15 mouse cellular contexts compared by ENCODE assay signal in genomic region chr1:154200955-154201722, GRCm38 (mm10). TPM values are rescaled to one million over a fixed set of nuclear protein-coding genes. Genes with fewer than 3 reads are reported as not detected.
DNase-seq lines count a peak whose midpoint lies in the region; ATAC-seq lines count a peak whose summit lies in the region.
"Had no signal": no experiment of that assay in that cellular context is flagged by ENCODE, and none has a peak within 500 bp of the region (broad histone marks: within the 10 kb centered on the region; RNA-seq: fewer than 3 reads in every experiment).

Zfp648 (plus strand) TSS chr1:154201187.

- H3K9ac ChIP-seq in midbrain, embryonic 14.5 days (replicated peaks; ENCODE audit: low read length), result 0 out of 2 replicates have a peak within 1 kb of the TSS, but pooled peaks have one; percentile 7
- peak within 1 kb of the TSS; percentile 26; the same call in 1 of the 2 replicates for H3K9ac ChIP-seq in stomach, embryonic 16.5 days (ENCODE audit: low read length)
- H3K9ac ChIP-seq in neural tube, embryonic 15.5 days (replicated peaks), result no peak within 1 kb of the TSS
- H3K9ac ChIP-seq: hindbrain, embryonic 15.5 days; liver, embryonic 12.5 days had no signal

- no peaks in the 10 kb centered on the region for H3K36me3 ChIP-seq in midbrain, embryonic 14.5 days (ENCODE audit: control insufficient read depth, insufficient read depth, low read length)
- no peaks in the 10 kb centered on the region for H3K36me3 ChIP-seq in midbrain, embryonic 10.5 days
- H3K36me3 ChIP-seq in stomach, embryonic 16.5 days (ENCODE audit: control insufficient read depth, insufficient read depth, low read length), result no peaks in the 10 kb centered on the region
- no peaks in the 10 kb centered on the region for H3K36me3 ChIP-seq in neural tube, embryonic 15.5 days
- H3K36me3 ChIP-seq: hindbrain, embryonic 15.5 days; liver, embryonic 12.5 days had no signal

- no peak within 1 kb of the TSS for H3K4me2 ChIP-seq in midbrain, embryonic 14.5 days (ENCODE audit: low read length)
- H3K4me2 ChIP-seq in stomach, embryonic 16.5 days (ENCODE audit: low read depth, low read length), result no peak within 1 kb of the TSS
- H3K4me2 ChIP-seq in neural tube, embryonic 15.5 days, result no peak within 1 kb of the TSS
- H3K4me2 ChIP-seq: hindbrain, embryonic 15.5 days; liver, embryonic 12.5 days had no signal

- H3K9me3 ChIP-seq in midbrain, embryonic 14.5 days (ENCODE audit: control insufficient read depth, low read length), result no peaks in the 10 kb centered on the region
- no peaks in the 10 kb centered on the region for H3K9me3 ChIP-seq in midbrain, embryonic 10.5 days (replicated peaks)
- no peaks in the 10 kb centered on the region for H3K9me3 ChIP-seq in stomach, embryonic 16.5 days (replicated peaks; ENCODE audit: control insufficient read depth, low read length)
- H3K9me3 ChIP-seq in neural tube, embryonic 15.5 days (replicated peaks), result no peaks in the 10 kb centered on the region
- H3K9me3 ChIP-seq: hindbrain, embryonic 15.5 days; liver, embryonic 12.5 days had no signal

- 36% methylated on average over 14 of the region's 14 CpGs for WGBS in midbrain, embryonic 14.5 days
- 40% methylated on average over 14 of the region's 14 CpGs for WGBS in midbrain, embryonic 10.5 days
- WGBS in stomach, embryonic 16.5 days, result 29% methylated on average over 14 of the region's 14 CpGs
- WGBS in neural tube, embryonic 15.5 days, result 50% methylated on average over 14 of the region's 14 CpGs

- H3K27ac ChIP-seq in midbrain, embryonic 14.5 days (replicated peaks; ENCODE audit: low read depth, low read length), result no peak within 1 kb of the TSS
- H3K27ac ChIP-seq in midbrain, embryonic 10.5 days (replicated peaks), result no peak within 1 kb of the TSS
- H3K27ac ChIP-seq in stomach, embryonic 16.5 days (ENCODE audit: low read length), result no peak within 1 kb of the TSS
- H3K27ac ChIP-seq in neural tube, embryonic 15.5 days (replicated peaks), result no peak within 1 kb of the TSS
- H3K27ac ChIP-seq: hindbrain, embryonic 15.5 days; liver, embryonic 12.5 days; macrophage had no signal

- H3K27me3 ChIP-seq in midbrain, embryonic 14.5 days (ENCODE audit: control insufficient read depth, insufficient read depth, low read length), result peaks cover 25% of the 10 kb centered on the region
- peaks cover 57% of the 10 kb centered on the region for H3K27me3 ChIP-seq in midbrain, embryonic 10.5 days (ENCODE audit: low read depth, poor library complexity, severe bottlenecking)
- peaks cover 32% of the 10 kb centered on the region for H3K27me3 ChIP-seq in stomach, embryonic 16.5 days (ENCODE audit: control insufficient read depth, insufficient read depth, low read length)
- peaks cover 34% of the 10 kb centered on the region for H3K27me3 ChIP-seq in neural tube, embryonic 15.5 days (replicated peaks)

- 0 out of 2 replicates have a peak, but pooled peaks cover 3% of the 10 kb centered on the region for H3K4me1 ChIP-seq in midbrain, embryonic 14.5 days (ENCODE audit: control insufficient read depth, insufficient read depth, low read length)
- H3K4me1 ChIP-seq in midbrain, embryonic 10.5 days, result peaks cover 23% of the 10 kb centered on the region
- peaks cover 9% of the 10 kb centered on the region for H3K4me1 ChIP-seq in stomach, embryonic 16.5 days (ENCODE audit: control insufficient read depth, insufficient read depth, low read length)
- H3K4me1 ChIP-seq in neural tube, embryonic 15.5 days, result peaks cover 19% of the 10 kb centered on the region
- H3K4me1 ChIP-seq: liver, embryonic 12.5 days had no signal

- DNase-seq in heart, adult 11 months, result peak; percentile 85
- DNase-seq in heart, adult 8-10 months (ENCODE audit: low spot score), result no peak
- DNase-seq in midbrain, embryonic 14.5 days, result no peak
- DNase-seq in midbrain, embryonic 10.5 days (ENCODE audit: low spot score), result no peak
- peak; percentile 60 for DNase-seq in kidney, postnatal 14 days
- no peak for DNase-seq in ovary, adult 18-20 months (ENCODE audit: low spot score)
- DNase-seq: adrenal gland, postnatal 36 days; thymus, postnatal 14 days had no signal

- no peak within 1 kb of the TSS for H3K4me3 ChIP-seq in midbrain, embryonic 14.5 days (replicated peaks; ENCODE audit: low read depth, low read length)
- H3K4me3 ChIP-seq in midbrain, embryonic 10.5 days, result no peak within 1 kb of the TSS
- H3K4me3 ChIP-seq in stomach, embryonic 16.5 days (replicated peaks; ENCODE audit: low read length), result no peak within 1 kb of the TSS
- no peak within 1 kb of the TSS for H3K4me3 ChIP-seq in neural tube, embryonic 15.5 days (replicated peaks)
- H3K4me3 ChIP-seq: hindbrain, embryonic 15.5 days; liver, embryonic 12.5 days had no signal

- no peak for ATAC-seq in midbrain, embryonic 14.5 days (ENCODE audit: low FRiP score, low TSS enrichment)
- no peak for ATAC-seq in stomach, embryonic 16.5 days (ENCODE audit: insufficient read depth, low FRiP score)
- ATAC-seq in neural tube, embryonic 15.5 days (ENCODE audit: low FRiP score), result no peak
- ATAC-seq: liver, embryonic 12.5 days had no signal

RNA-seq across cellular contexts. Expression of gene Zfp648, which starts in this region (rescaled TPM):
- total RNA-seq in heart, adult 8-10 months (2022), result not detected
- polyA plus RNA-seq in midbrain, embryonic 14.5 days (2014; fragmentation: Nextera tagmentation; extraction: Ambion mirVana), result 0.23 and 0.36 TPM in 2 replicates
- polyA plus RNA-seq in midbrain, embryonic 10.5 days (2016; fragmentation: Nextera tagmentation; extraction: Ambion mirVana), result not detected in 2 replicates
- 0.13 and 0.20 TPM in 2 replicates for polyA plus RNA-seq in stomach, embryonic 16.5 days (2015; fragmentation: Nextera tagmentation; extraction: Ambion mirVana)
- 1.7 and 2.2 TPM in 2 replicates for polyA plus RNA-seq in neural tube, embryonic 15.5 days (2015; fragmentation: Nextera tagmentation; extraction: Ambion mirVana)
- total RNA-seq: monocyte, adult 5-6 weeks; neutrophil, adult 5-6 weeks had no signal
- polyA plus RNA-seq: macrophage had no signal

Comparison
In these comparisons a context has a peak if more than half of its experiments do, and no peak if none do; other contexts are left out.
1. DNase-seq: peak in heart, adult 11 months (single experiment) and kidney, postnatal 14 days (single experiment); none in heart, adult 8-10 months (single experiment), midbrain, embryonic 14.5 days (single experiment), midbrain, embryonic 10.5 days (single experiment) and ovary, adult 18-20 months (single experiment).